ENCODE assay signal across 8 mouse cellular contexts in the genomic region with DNA sequence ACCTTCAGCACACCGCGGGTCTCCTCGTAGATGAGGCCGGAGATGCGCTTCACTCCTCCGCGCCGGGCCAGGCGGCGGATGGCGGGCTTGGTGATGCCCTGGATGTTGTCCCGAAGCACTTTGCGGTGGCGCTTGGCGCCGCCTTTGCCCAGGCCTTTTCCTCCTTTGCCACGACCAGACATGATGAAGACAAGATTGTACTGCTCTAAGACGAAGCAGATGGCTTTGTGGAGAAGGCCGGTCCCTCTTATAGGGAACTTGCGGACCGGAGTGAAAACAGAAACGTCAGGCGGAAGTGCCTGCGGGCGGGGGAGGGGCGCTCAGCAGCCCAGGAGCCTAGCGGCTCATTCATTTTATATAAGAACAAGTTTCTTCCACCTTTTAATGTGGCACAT. TPM values are rescaled to one million over a fixed set of nuclear protein-coding genes. Genes with fewer than 3 reads are reported as not detected.
DNase-seq lines count a peak whose midpoint lies in the region; ATAC-seq and TF ChIP-seq lines count a peak whose summit lies in the region.
"Not testable (repeated sequence)": the region's sequence is repeated elsewhere in the genome, so short reads cannot be mapped to it uniquely, and the experiment has no call there.

A gene (minus strand): TSS at position 221 of the 395 bp plus-strand sequence.

- ATAC-seq in lung, embryonic 15.5 days (ENCODE audit: borderline replicate concordance, extremely low read depth, low FRiP score, low TSS enrichment), result peak; percentile 68

- peak within 1 kb of the TSS; percentile 58 for H3K9ac ChIP-seq in lung, embryonic 15.5 days

- H3K27me3 ChIP-seq in hindbrain, embryonic 10.5 days (ENCODE audit: insufficient read depth, poor library complexity, severe bottlenecking); lung, embryonic 15.5 days: not testable (repeated sequence)

- WGBS in hindbrain, embryonic 10.5 days, result under 1% methylated on average over 27 of the region's 27 CpGs
- WGBS in lung, embryonic 15.5 days, result under 1% methylated on average over 27 of the region's 27 CpGs
- WGBS in olfactory bulb, adult 2 months, result 0% methylated on average over 24 of the region's 27 CpGs

- DNase-seq in MN1 (ENCODE audit: low spot score), result peak; percentile 91
- peak; percentile 97 for DNase-seq in cerebellum, adult 9-11 months
- peak; percentile 95 to 99 for DNase-seq in frontal cortex, adult 2 months (ENCODE audit: extremely low spot score in 1 of 2, low spot score in 1 of 2)
- DNase-seq in hindbrain, embryonic 10.5 days (ENCODE audit: low spot score), result peak; percentile 95
- peak; percentile 97 for DNase-seq in layer of hippocampus, adult 9-10 months (ENCODE audit: low spot score)
- peak; percentile 91 to 96 for DNase-seq in thymus, adult 18-20 months

- peak within 1 kb of the TSS; percentile 57 for H3K4me3 ChIP-seq in hindbrain, embryonic 10.5 days
- peak within 1 kb of the TSS; percentile 41 for H3K4me3 ChIP-seq in lung, embryonic 15.5 days
- H3K4me3 ChIP-seq in olfactory bulb, adult 2 months (ENCODE audit: insufficient read depth, low read depth, low read length), result peak within 1 kb of the TSS; percentile 50

- H3K27ac ChIP-seq in hindbrain, embryonic 10.5 days, result peak within 1 kb of the TSS; percentile 94
- H3K27ac ChIP-seq in lung, embryonic 15.5 days, result peak within 1 kb of the TSS; percentile 95
- H3K27ac ChIP-seq in olfactory bulb, adult 2 months (ENCODE audit: insufficient read depth, low read depth, low read length), result peak within 1 kb of the TSS; percentile 42

- TF ChIP-seq CTCF in olfactory bulb, adult 2 months (IDR thresholded peaks at IDR 0.05; ENCODE audit: insufficient read depth, low read depth, low read length), result not testable (repeated sequence)

- not testable (repeated sequence) for H3K36me3 ChIP-seq in hindbrain, embryonic 10.5 days; lung, embryonic 15.5 days

- H3K4me1 ChIP-seq in hindbrain, embryonic 10.5 days (replicated peaks), result peaks cover 45% of the 10 kb centered on the region
- peaks cover 34% of the 10 kb centered on the region for H3K4me1 ChIP-seq in lung, embryonic 15.5 days
- not testable (repeated sequence) for H3K4me1 ChIP-seq in olfactory bulb, adult 2 months (ENCODE audit: control insufficient read depth, insufficient read depth, low read length)

- H3K9me3 ChIP-seq in hindbrain, embryonic 10.5 days; lung, embryonic 15.5 days: not testable (repeated sequence)

- peak within 1 kb of the TSS; percentile 63 for H3K4me2 ChIP-seq in lung, embryonic 15.5 days

- TF ChIP-seq POLR2A in olfactory bulb, adult 2 months (IDR thresholded peaks at IDR 0.05; ENCODE audit: insufficient read depth, low read depth, low read length), result peak; percentile 87

RNA-seq across cellular contexts. Expression of the gene that starts here (rescaled TPM):
- 12.2 and 13.3 TPM in 2 replicates for polyA plus RNA-seq in frontal cortex, adult 2 months (2012; rRNA removed)
- polyA plus RNA-seq in hindbrain, embryonic 10.5 days (2016; fragmentation: Nextera tagmentation; extraction: Ambion mirVana), result 33.6 and 41.8 TPM in 2 replicates
- polyA plus RNA-seq in lung, embryonic 15.5 days (2015; fragmentation: Nextera tagmentation; extraction: Ambion mirVana), result 27.2 and 29.1 TPM in 2 replicates
- polyA plus RNA-seq in olfactory bulb, adult 2 months (2012; ENCODE audit: insufficient read depth, insufficient read length, low replicate concordance, missing spikeins), result not detected in 2 replicates

Comparison
In these comparisons a context has a peak if more than half of its experiments do, and no peak if none do; other contexts are left out.
1. Peak in every context shown above with its lines: DNase-seq, ATAC-seq, H3K4me3 ChIP-seq and H3K27ac ChIP-seq.
2. RNA of the gene that starts here (polyA plus RNA-seq): 33.6 to 41.8 TPM in hindbrain, embryonic 10.5 days, 27.2 to 29.1 TPM in lung, embryonic 15.5 days and 12.2 to 13.3 TPM in frontal cortex, adult 2 months; not detected in olfactory bulb, adult 2 months; every median in the first group is over 10 times any median in the second.
3. H3K27ac ChIP-seq: peak in every context shown above with its lines; median percentile 95 in lung, embryonic 15.5 days; 94 in hindbrain, embryonic 10.5 days; 42 in olfactory bulb, adult 2 months.